Mouse (Mus musculus) v-Abl transformed pro-B cells (cell line): ENCODE data around the gene Cd24a.

Experiments used
- in situ Hi-C, 2 experiments: fragments of 400-800 bp; cut with MboI; formaldehyde crosslinking; loops; one replicate each; pipeline ENCODE4 v1.15.1; 2025; ENCODE audit not compliant: unreplicated experiment in 2 of 2

The Cd24a gene

GRCm38 (mm10) chr10:43619059-43619531, 41.0 kb downstream of the Cd24a start:
- in situ Hi-C loops = no loop called here

GRCm38 (mm10) chr10:43619939-43620338, 41.9 kb downstream of the Cd24a start:
- in situ Hi-C loops = no loop called here

- in situ Hi-C loops = no loop called here
Measured at GRCm38 (mm10) chr10:43623510-43623909, 45.4 kb downstream of the Cd24a start.

- in situ Hi-C loops = no loop called here
Measured at GRCm38 (mm10) chr10:43624362-43624761, 46.3 kb downstream of the Cd24a start.

GRCm38 (mm10) chr10:43624791-43625398, 46.8 kb downstream of the Cd24a start:
- in situ Hi-C loops = no loop called here

GRCm38 (mm10) chr10:43625578-43625977, 47.5 kb downstream of the Cd24a start:
- in situ Hi-C loops = no loop called here

- in situ Hi-C loops = no loop called here
Measured at GRCm38 (mm10) chr10:43629216-43629615, 51.1 kb downstream of the Cd24a start.

- in situ Hi-C loops = no loop called here
Measured at GRCm38 (mm10) chr10:43629857-43630256, 51.8 kb downstream of the Cd24a start.

GRCm38 (mm10) chr10:43630634-43631033, 52.5 kb downstream of the Cd24a start:
- in situ Hi-C loops = no loop called here

- in situ Hi-C loops = no loop called here
Measured at GRCm38 (mm10) chr10:43631049-43631448, 53.0 kb downstream of the Cd24a start.

- in situ Hi-C loops = no loop called here
Measured at GRCm38 (mm10) chr10:43631639-43632354, 53.7 kb downstream of the Cd24a start.

- in situ Hi-C loops = no loop called here
Measured at GRCm38 (mm10) chr10:43633117-43633516, 55.0 kb downstream of the Cd24a start.
